Mouse (Mus musculus): ENCODE data around the gene Adamtsl1. TPM values are rescaled to one million over a fixed set of nuclear protein-coding genes. Genes with fewer than 3 reads are reported as not detected.

The Adamtsl1 gene
- polyA plus RNA-seq, 1 experiment from 2014 or later: 7.3 TPM

- 68% methylated on average over 6 of the region's 6 CpGs for WGBS
- Histone ChIP-seq H3K36me3 (no peaks in the 10 kb centered on the region), H3K9me3 (no peaks in the 10 kb centered on the region), H3K4me3 (no peak overlapping the region), H3K27me3 (ENCODE audit: insufficient read depth, poor library complexity, severe bottlenecking) (no peaks in the 10 kb centered on the region), H3K4me1 (no peaks in the 10 kb centered on the region), H3K27ac (no peak overlapping the region)
- no peak for DNase-seq (ENCODE audit: low spot score)
These were observed 45.8 kb downstream of the Adamtsl1 start for GRCm38 (mm10) chr4:85559753-85560152.

GRCm38 (mm10) chr4:85585426-85585825, 71.5 kb downstream of the Adamtsl1 start:
- no peaks in the 10 kb centered on the region for H3K4me1 ChIP-seq
- no peak for DNase-seq (ENCODE audit: low spot score)
- H3K27ac ChIP-seq: no peak overlapping the region
- H3K4me3 ChIP-seq: no peak overlapping the region
- no peaks in the 10 kb centered on the region for H3K36me3 ChIP-seq
- 88% methylated on average over 2 of the region's 2 CpGs for WGBS
- H3K9me3 ChIP-seq: no peaks in the 10 kb centered on the region
- no peaks in the 10 kb centered on the region for H3K27me3 ChIP-seq (ENCODE audit: insufficient read depth, poor library complexity, severe bottlenecking)

- H3K4me1 ChIP-seq: no peaks in the 10 kb centered on the region
- DNase-seq (ENCODE audit: low spot score): no peak
- H3K27ac ChIP-seq: no peak overlapping the region
- WGBS: 69% methylated on average over 4 of the region's 4 CpGs
- no peaks in the 10 kb centered on the region for H3K36me3 ChIP-seq
- H3K9me3 ChIP-seq: no peaks in the 10 kb centered on the region
- no peak overlapping the region for H3K4me3 ChIP-seq
- no peaks in the 10 kb centered on the region for H3K27me3 ChIP-seq (ENCODE audit: insufficient read depth, poor library complexity, severe bottlenecking)
These were observed 75.0 kb downstream of the Adamtsl1 start for GRCm38 (mm10) chr4:85588928-85589327.

- H3K27me3 ChIP-seq (ENCODE audit: insufficient read depth, poor library complexity, severe bottlenecking): no peaks in the 10 kb centered on the region
- H3K9me3 ChIP-seq: no peaks in the 10 kb centered on the region
- no peaks in the 10 kb centered on the region for H3K36me3 ChIP-seq
- no peaks in the 10 kb centered on the region for H3K4me1 ChIP-seq
- DNase-seq (ENCODE audit: low spot score): no peak
- 55% methylated on average over 7 of the region's 7 CpGs for WGBS
- H3K4me3 ChIP-seq: no peak overlapping the region
- no peak overlapping the region for H3K27ac ChIP-seq
These were observed 77.1 kb downstream of the Adamtsl1 start for GRCm38 (mm10) chr4:85591037-85591436.

- Histone ChIP-seq H3K9me3 (no peaks in the 10 kb centered on the region), H3K36me3 (no peaks in the 10 kb centered on the region), H3K4me3 (no peak overlapping the region), H3K27me3 (ENCODE audit: insufficient read depth, poor library complexity, severe bottlenecking) (no peaks in the 10 kb centered on the region), H3K27ac (no peak overlapping the region), H3K4me1 (no peaks in the 10 kb centered on the region)
- DNase-seq (ENCODE audit: low spot score): no peak
These were observed 80.2 kb downstream of the Adamtsl1 start for GRCm38 (mm10) chr4:85594159-85594558.

GRCm38 (mm10) chr4:85613331-85613730, 99.4 kb downstream of the Adamtsl1 start:
- H3K27ac ChIP-seq: no peak overlapping the region
- H3K36me3 ChIP-seq: no peaks in the 10 kb centered on the region
- no peaks in the 10 kb centered on the region for H3K27me3 ChIP-seq (ENCODE audit: insufficient read depth, poor library complexity, severe bottlenecking)
- no peaks in the 10 kb centered on the region for H3K9me3 ChIP-seq
- no peak overlapping the region for H3K4me3 ChIP-seq
- H3K4me1 ChIP-seq: no peaks in the 10 kb centered on the region
- 79% methylated on average over 3 of the region's 3 CpGs for WGBS
- no peak for DNase-seq (ENCODE audit: low spot score)

- Histone ChIP-seq H3K9me3 (no peaks in the 10 kb centered on the region), H3K4me3 (no peak overlapping the region), H3K27me3 (ENCODE audit: insufficient read depth, poor library complexity, severe bottlenecking) (no peaks in the 10 kb centered on the region), H3K4me1 (no peaks in the 10 kb centered on the region), H3K27ac (no peak overlapping the region), H3K36me3 (no peaks in the 10 kb centered on the region)
- DNase-seq (ENCODE audit: low spot score): no peak
- WGBS: 85% methylated on average over 5 of the region's 5 CpGs
These were observed 104.8 kb downstream of the Adamtsl1 start for GRCm38 (mm10) chr4:85618746-85619145.

GRCm38 (mm10) chr4:85619261-85619660, 105.3 kb downstream of the Adamtsl1 start:
- 76% methylated on average over 3 of the region's 3 CpGs for WGBS
- Histone ChIP-seq H3K27me3 (ENCODE audit: insufficient read depth, poor library complexity, severe bottlenecking) (no peaks in the 10 kb centered on the region), H3K4me1 (no peaks in the 10 kb centered on the region), H3K27ac (no peak overlapping the region), H3K36me3 (no peaks in the 10 kb centered on the region), H3K4me3 (no peak overlapping the region), H3K9me3 (no peaks in the 10 kb centered on the region)
- DNase-seq (ENCODE audit: low spot score): no peak

GRCm38 (mm10) chr4:85629381-85629780, 115.4 kb downstream of the Adamtsl1 start:
- 58% methylated on average over 7 of the region's 7 CpGs for WGBS
- Histone ChIP-seq H3K4me3 (no peak overlapping the region), H3K36me3 (no peaks in the 10 kb centered on the region), H3K27ac (no peak overlapping the region), H3K9me3 (no peaks in the 10 kb centered on the region), H3K27me3 (ENCODE audit: insufficient read depth, poor library complexity, severe bottlenecking) (no peaks in the 10 kb centered on the region), H3K4me1 (peaks cover 4% of the 10 kb centered on the region; the same call in 1 of the 2 replicates)
- DNase-seq (ENCODE audit: low spot score): no peak

- Histone ChIP-seq H3K9me3 (no peaks in the 10 kb centered on the region), H3K4me3 (no peak overlapping the region), H3K4me1 (no peaks in the 10 kb centered on the region), H3K27me3 (ENCODE audit: insufficient read depth, poor library complexity, severe bottlenecking) (no peaks in the 10 kb centered on the region), H3K27ac (no peak overlapping the region), H3K36me3 (no peaks in the 10 kb centered on the region)
- no peak for DNase-seq (ENCODE audit: low spot score)
- 83% methylated on average over 5 of the region's 5 CpGs for WGBS
These were observed 155.3 kb downstream of the Adamtsl1 start for GRCm38 (mm10) chr4:85669271-85669670.

GRCm38 (mm10) chr4:85669735-85670134, 155.8 kb downstream of the Adamtsl1 start:
- WGBS: 68% methylated on average over 1 of the region's 1 CpGs
- no peaks in the 10 kb centered on the region for H3K36me3 ChIP-seq
- DNase-seq (ENCODE audit: low spot score): no peak
- H3K9me3 ChIP-seq: no peaks in the 10 kb centered on the region
- H3K27me3 ChIP-seq (ENCODE audit: insufficient read depth, poor library complexity, severe bottlenecking): no peaks in the 10 kb centered on the region
- H3K4me1 ChIP-seq: no peaks in the 10 kb centered on the region
- H3K4me3 ChIP-seq: no peak overlapping the region
- no peak overlapping the region for H3K27ac ChIP-seq

GRCm38 (mm10) chr4:85672290-85672689, 158.3 kb downstream of the Adamtsl1 start:
- Histone ChIP-seq H3K27ac (no peak overlapping the region), H3K27me3 (ENCODE audit: insufficient read depth, poor library complexity, severe bottlenecking) (no peaks in the 10 kb centered on the region), H3K36me3 (no peaks in the 10 kb centered on the region), H3K4me3 (no peak overlapping the region), H3K9me3 (no peaks in the 10 kb centered on the region), H3K4me1 (no peaks in the 10 kb centered on the region)
- 52% methylated on average over 4 of the region's 4 CpGs for WGBS
- DNase-seq (ENCODE audit: low spot score): no peak

GRCm38 (mm10) chr4:85677621-85678020, 163.6 kb downstream of the Adamtsl1 start:
- no peaks in the 10 kb centered on the region for H3K27me3 ChIP-seq (ENCODE audit: insufficient read depth, poor library complexity, severe bottlenecking)
- DNase-seq (ENCODE audit: low spot score): no peak
- H3K4me3 ChIP-seq: no peak overlapping the region
- H3K36me3 ChIP-seq: no peaks in the 10 kb centered on the region
- H3K4me1 ChIP-seq: no peaks in the 10 kb centered on the region
- no peak overlapping the region for H3K27ac ChIP-seq
- H3K9me3 ChIP-seq: no peaks in the 10 kb centered on the region
- 48% methylated on average over 1 of the region's 1 CpGs for WGBS

- H3K36me3 ChIP-seq: no peaks in the 10 kb centered on the region
- no peak overlapping the region for H3K27ac ChIP-seq
- WGBS: 42% methylated on average over 4 of the region's 4 CpGs
- H3K4me3 ChIP-seq: no peak overlapping the region
- peaks cover 5% of the 10 kb centered on the region; the same call in 1 of the 2 replicates for H3K4me1 ChIP-seq
- no peak for DNase-seq (ENCODE audit: low spot score)
- H3K27me3 ChIP-seq (ENCODE audit: insufficient read depth, poor library complexity, severe bottlenecking): no peaks in the 10 kb centered on the region
- H3K9me3 ChIP-seq: no peaks in the 10 kb centered on the region
These were observed 172.2 kb downstream of the Adamtsl1 start for GRCm38 (mm10) chr4:85686160-85686559.
